Mouse (Mus musculus): ENCODE data around the gene Neb.

- no peak for TF ChIP-seq POLR2A (IDR thresholded peaks at IDR 0.05; ENCODE audit: control insufficient read depth, low read depth, low read length)
- no peak for TF ChIP-seq CTCF (IDR thresholded peaks at IDR 0.05; ENCODE audit: control insufficient read depth, insufficient read depth, insufficient replicate concordance, low read depth, low read length)
Observed at GRCm38 (mm10) chr2:52333535-52333934, 44.7 kb downstream of the Neb start.

Measured in testis, adult 2 months (tissue).